Mouse (Mus musculus) neural tube, embryonic 14.5 days (tissue): ENCODE data around the gene Garem2. TPM values are rescaled to one million over a fixed set of nuclear protein-coding genes. Genes with fewer than 3 reads are reported as not detected.

Experiments
- ATAC-seq: fragments of 200-750 bp; cut with Nextera tagmentation; 2 replicates; pipeline ENCODE4 v1.8.0; 2017; ENCODE audit warnings: low read depth, mild to moderate bottlenecking, moderate TSS enrichment, moderate library complexity
- H3K27ac ChIP-seq: fragments of 300-500 bp; sonication (generic); 2 replicates; pipeline ENCODE4 v1.5.1; 2014; ENCODE audit warnings: low read depth, mild to moderate bottlenecking, control low read depth, low read length, moderate library complexity, mixed read lengths
- H3K27me3 ChIP-seq: fragments of 300-500 bp; sonication (generic); 2 replicates; pipeline ENCODE4 v1.6.1; 2014; ENCODE audit warnings: low read length; ENCODE audit not compliant: control insufficient read depth, insufficient read depth
- H3K36me3 ChIP-seq: fragments of 300-500 bp; sonication (generic); 2 replicates; pipeline ENCODE4 v1.6.1; 2014; ENCODE audit warnings: low read length, mixed read lengths; ENCODE audit not compliant: control insufficient read depth, insufficient read depth
- H3K4me1 ChIP-seq: fragments of 300-500 bp; sonication (generic); 2 replicates; pipeline ENCODE4 v1.6.1; 2014; ENCODE audit warnings: low read length; ENCODE audit not compliant: control insufficient read depth, insufficient read depth
- H3K4me2 ChIP-seq: fragments of 300-500 bp; sonication (generic); 2 replicates; pipeline ENCODE4 v1.6.1; 2014; ENCODE audit warnings: mild to moderate bottlenecking, low read depth, low read length, control low read depth
- H3K4me3 ChIP-seq: fragments of 300-500 bp; sonication (generic); 2 replicates; pipeline ENCODE4 v1.5.1; 2014; ENCODE audit warnings: low read depth, low read length, control low read depth, mixed read lengths
- H3K9ac ChIP-seq: fragments of 300-500 bp; sonication (generic); replicated peaks from 2 replicates; pipeline ENCODE4 v1.6.1; 2014; ENCODE audit warnings: low read depth, mild to moderate bottlenecking, control low read depth, low read length, mixed read lengths
- H3K9me3 ChIP-seq: fragments of 300-500 bp; sonication (generic); 2 replicates; pipeline ENCODE4 v1.6.1; 2016; ENCODE audit warnings: low read length; ENCODE audit not compliant: control insufficient read depth
- WGBS: fragments of 180-500 bp; shearing (Covaris S2); extraction: QIAGEN DNeasy Blood & Tissue Kit; methylation state at CpG from one replicate; pipeline ENCODE4 v1.1.7; 2014; 5-methylcytosine and 5-hydroxymethylcytosine counted together
- polyA plus RNA-seq: library from polyadenylated mRNA; unstranded; fragments of >200 nt; fragmentation: Nextera tagmentation; extraction: Ambion mirVana; gene quantifications from 2 replicates; pipeline ENCODE4 v1.2.1, GENCODE M21; 2014

Gene Garem2
- polyA plus RNA-seq, 1 experiment from 2014 or later, result 12.5 TPM

DNA sequence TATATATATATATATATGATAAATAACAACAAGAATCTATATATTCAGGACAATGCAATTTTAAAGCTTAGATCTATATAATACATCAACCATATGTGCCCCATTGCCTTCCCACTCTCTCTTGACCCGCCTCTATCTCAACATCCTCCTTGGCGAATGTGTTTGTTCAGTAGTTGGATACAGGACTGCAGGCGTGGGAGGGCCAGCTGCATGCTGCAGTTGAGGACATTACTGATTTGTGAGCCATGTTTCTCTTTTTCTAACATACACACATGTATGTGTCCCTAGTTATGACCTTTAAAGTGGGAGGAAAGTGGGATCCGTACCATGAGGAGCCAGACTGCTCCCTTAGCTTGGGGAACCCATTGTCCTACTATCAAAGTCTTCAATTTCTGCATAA, 26.3 kb downstream of the Garem2 start:
- ATAC-seq, result no peak
- no peaks in the 10 kb centered on the region for H3K9me3 ChIP-seq
- no peak overlapping the region for H3K27ac ChIP-seq
- WGBS, result 92% methylated on average over 4 of the region's 4 CpGs
- no peak overlapping the region for H3K9ac ChIP-seq
- H3K36me3 ChIP-seq, result peaks cover 60% of the 10 kb centered on the region
- H3K4me3 ChIP-seq, result no peak overlapping the region
- H3K27me3 ChIP-seq, result no peaks in the 10 kb centered on the region
- H3K4me1 ChIP-seq, result no peaks in the 10 kb centered on the region
- H3K4me2 ChIP-seq, result no peak overlapping the region

DNA sequence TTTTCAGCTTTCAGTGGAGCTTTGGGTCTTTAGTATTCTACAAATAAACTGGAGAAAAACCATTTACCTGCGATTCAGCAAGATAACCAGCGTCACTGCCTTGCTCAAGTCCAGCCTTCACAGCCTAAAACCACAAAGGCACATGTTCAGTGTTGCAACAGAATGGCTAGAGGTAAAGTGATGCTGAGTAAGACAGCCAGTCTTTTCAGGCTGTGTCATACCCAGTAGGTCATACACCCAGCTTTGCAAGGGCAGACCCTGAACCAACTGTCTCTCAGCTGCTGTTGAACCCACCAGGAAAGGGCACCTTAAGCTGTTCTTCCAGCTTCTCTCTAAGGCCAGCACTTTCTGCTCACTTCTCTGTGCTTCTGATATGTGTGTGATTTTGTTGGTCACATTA, 27.2 kb downstream of the Garem2 start:
- peaks cover 52% of the 10 kb centered on the region for H3K36me3 ChIP-seq
- H3K9me3 ChIP-seq, result no peaks in the 10 kb centered on the region
- H3K27ac ChIP-seq, result no peak overlapping the region
- no peak for ATAC-seq
- H3K4me2 ChIP-seq, result no peak overlapping the region
- H3K9ac ChIP-seq, result no peak overlapping the region
- no peaks in the 10 kb centered on the region for H3K4me1 ChIP-seq
- H3K4me3 ChIP-seq, result no peak overlapping the region
- WGBS, result 99% methylated on average over 2 of the region's 2 CpGs
- H3K27me3 ChIP-seq, result no peaks in the 10 kb centered on the region

- no peak overlapping the region for H3K4me3 ChIP-seq
- no peaks in the 10 kb centered on the region for H3K9me3 ChIP-seq
Observed at GRCm38 (mm10) chr5:30135711-30136231, 30.8 kb downstream of the Garem2 start.

DNA sequence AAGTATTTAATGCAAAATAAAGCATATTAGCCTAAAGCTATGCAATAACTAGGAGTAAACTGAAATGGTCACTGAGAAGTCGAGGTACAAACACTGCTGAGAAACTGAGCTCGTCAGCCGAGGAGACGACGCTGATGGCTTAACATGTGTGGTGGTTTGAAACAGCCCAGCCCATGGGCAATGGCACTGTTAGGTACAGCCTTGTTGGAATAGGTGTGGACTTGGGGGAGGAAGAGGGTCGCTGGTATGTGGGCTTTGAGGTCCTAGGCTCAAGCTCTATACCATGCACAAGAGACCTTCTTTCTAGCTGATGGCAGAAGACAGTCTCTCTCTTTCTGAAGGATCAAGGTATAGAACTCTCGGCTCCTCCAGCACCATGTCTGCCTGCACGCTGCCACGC, 32.3 kb downstream of the Garem2 start:
- H3K4me1 ChIP-seq, result no peaks in the 10 kb centered on the region
- H3K36me3 ChIP-seq, result peaks cover 54% of the 10 kb centered on the region
- no peaks in the 10 kb centered on the region for H3K27me3 ChIP-seq
- ATAC-seq, result no peak
- no peak overlapping the region for H3K4me3 ChIP-seq
- no peaks in the 10 kb centered on the region for H3K9me3 ChIP-seq
- H3K4me2 ChIP-seq, result no peak overlapping the region
- 94% methylated on average over 9 of the region's 9 CpGs for WGBS
- no peak overlapping the region for H3K27ac ChIP-seq
- no peak overlapping the region for H3K9ac ChIP-seq

More at GRCm38 (mm10) chr5:30135711-30136231, 30.8 kb downstream of the Garem2 start:
- H3K9ac ChIP-seq, result no peak overlapping the region
- 96% methylated on average over 11 of the region's 11 CpGs for WGBS
- H3K36me3 ChIP-seq, result peaks cover 50% of the 10 kb centered on the region
- no peak overlapping the region for H3K27ac ChIP-seq
- H3K4me2 ChIP-seq, result no peak overlapping the region
- no peak for ATAC-seq
- H3K27me3 ChIP-seq, result no peaks in the 10 kb centered on the region
- no peaks in the 10 kb centered on the region for H3K4me1 ChIP-seq

- ATAC-seq, result no peak
- H3K36me3 ChIP-seq, result peaks cover 61% of the 10 kb centered on the region
Observed at GRCm38 (mm10) chr5:30138193-30138592, 33.2 kb downstream of the Garem2 start.

DNA sequence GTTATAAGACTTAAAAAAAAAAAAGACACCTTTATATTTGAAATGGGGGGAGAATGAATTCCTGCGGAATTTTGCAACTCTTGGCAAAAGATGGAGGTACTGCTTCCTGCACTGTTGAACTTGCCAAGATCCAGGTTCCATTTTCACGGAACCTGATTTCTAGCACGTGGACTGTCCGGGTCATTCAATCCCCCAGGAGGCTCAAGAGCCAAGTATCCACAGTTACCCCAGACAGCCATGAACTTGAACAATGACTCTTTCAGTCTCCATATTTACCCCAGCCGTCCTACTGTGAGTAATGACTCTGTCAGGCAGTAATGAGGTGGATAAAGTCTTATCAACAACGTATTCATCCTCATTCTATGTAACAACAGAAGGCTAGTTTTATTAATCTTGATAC, 41.6 kb downstream of the Garem2 start:
- Histone ChIP-seq H3K9ac (no peak overlapping the region), H3K36me3 (peaks cover 44% of the 10 kb centered on the region), H3K9me3 (no peaks in the 10 kb centered on the region), H3K27me3 (no peaks in the 10 kb centered on the region), H3K4me3 (no peak overlapping the region), H3K4me2 (no peak overlapping the region), H3K27ac (no peak overlapping the region), H3K4me1 (no peaks in the 10 kb centered on the region)
- 81% methylated on average over 6 of the region's 6 CpGs for WGBS
- no peak for ATAC-seq

More at GRCm38 (mm10) chr5:30138193-30138592, 33.2 kb downstream of the Garem2 start:
- Histone ChIP-seq H3K9ac (no peak overlapping the region), H3K27ac (no peak overlapping the region), H3K4me3 (no peak overlapping the region), H3K4me1 (no peaks in the 10 kb centered on the region), H3K27me3 (no peaks in the 10 kb centered on the region), H3K4me2 (no peak overlapping the region), H3K9me3 (no peaks in the 10 kb centered on the region)
- 93% methylated on average over 4 of the region's 4 CpGs for whole genome bisulfite sequencing

DNA sequence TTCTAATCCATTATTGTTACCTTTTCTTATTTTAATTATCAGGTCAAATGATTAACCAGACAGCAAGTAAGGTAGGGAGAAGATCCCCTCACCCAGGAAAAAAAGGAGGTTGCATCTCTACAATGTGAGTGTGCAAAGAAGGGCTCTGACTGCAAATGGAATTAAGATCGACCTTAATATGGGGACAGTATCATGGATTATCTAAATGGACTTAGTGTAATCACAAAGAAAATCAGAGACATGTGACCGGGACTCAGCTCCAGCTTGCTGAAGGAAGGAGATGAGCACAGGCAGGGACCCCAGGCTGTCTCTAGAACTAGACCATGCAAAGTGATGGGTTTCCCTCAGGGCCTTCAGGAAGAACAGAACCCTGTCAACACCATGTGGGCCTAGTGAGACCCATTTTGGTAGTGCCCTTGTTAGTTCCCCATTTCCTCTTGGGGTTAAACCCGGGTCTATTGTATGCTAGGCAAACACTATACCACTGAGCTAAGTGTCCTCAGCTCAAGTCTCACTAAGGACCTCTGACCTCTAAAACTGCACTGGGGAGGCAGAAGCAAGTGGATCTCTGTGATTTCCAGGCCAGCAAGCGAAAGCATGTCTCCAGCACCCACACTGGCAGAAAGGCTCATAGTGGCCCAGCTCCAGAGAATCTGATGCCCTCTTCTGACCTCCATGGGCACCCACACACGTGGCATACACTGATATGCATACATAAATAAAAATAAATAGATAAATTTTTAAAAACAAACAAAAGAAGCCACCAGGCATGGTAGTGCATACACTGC, 43.4 kb downstream of the Garem2 start:
- Histone ChIP-seq H3K36me3 (peaks cover 28% of the 10 kb centered on the region), H3K9ac (no peak overlapping the region), H3K9me3 (no peaks in the 10 kb centered on the region), H3K4me1 (no peaks in the 10 kb centered on the region), H3K27me3 (no peaks in the 10 kb centered on the region), H3K27ac (no peak overlapping the region), H3K4me3 (no peak overlapping the region), H3K4me2 (no peak overlapping the region)
- no peak for ATAC-seq
- WGBS, result 90% methylated on average over 5 of the region's 5 CpGs

- Histone ChIP-seq H3K4me2 (no peak overlapping the region), H3K36me3 (peaks cover 2% of the 10 kb centered on the region; the same call in 1 of the 2 replicates), H3K9me3 (no peaks in the 10 kb centered on the region), H3K4me1 (peaks cover 9% of the 10 kb centered on the region), H3K27ac (no peak overlapping the region), H3K4me3 (no peak overlapping the region), H3K27me3 (no peaks in the 10 kb centered on the region), H3K9ac (no peak overlapping the region)
- WGBS, result 74% methylated on average over 4 of the region's 4 CpGs
- no peak for ATAC-seq
Observed at GRCm38 (mm10) chr5:30152007-30152406, 47.0 kb downstream of the Garem2 start.

- WGBS, result 85% methylated on average over 1 of the region's 1 CpGs
- peaks cover 9% of the 10 kb centered on the region for H3K4me1 ChIP-seq
- H3K27me3 ChIP-seq, result no peaks in the 10 kb centered on the region
- no peak overlapping the region for H3K9ac ChIP-seq
- no peaks in the 10 kb centered on the region for H3K36me3 ChIP-seq
- no peaks in the 10 kb centered on the region for H3K9me3 ChIP-seq
- ATAC-seq, result no peak
- H3K27ac ChIP-seq, result no peak overlapping the region
- no peak overlapping the region for H3K4me2 ChIP-seq
- H3K4me3 ChIP-seq, result no peak overlapping the region
Observed at GRCm38 (mm10) chr5:30152413-30152812, 47.5 kb downstream of the Garem2 start.
